Mouse (Mus musculus): ENCODE measurements around the gene Ass1.

Ass1 gene

GRCm38 (mm10) chr2:31484187-31484586, 14.2 kb downstream of the Ass1 start:
- DNase-seq (ENCODE audit: low spot score in 2 of 2), result peak; percentile 77

- no peak for DNase-seq (ENCODE audit: low spot score in 2 of 2)
Observed at GRCm38 (mm10) chr2:31489166-31489565, 19.2 kb downstream of the Ass1 start.

GRCm38 (mm10) chr2:31490556-31490955, 20.5 kb downstream of the Ass1 start:
- DNase-seq (ENCODE audit: low spot score in 2 of 2), result no peak

- no peak for DNase-seq (ENCODE audit: low spot score in 2 of 2)
Observed at GRCm38 (mm10) chr2:31492308-31492707, 22.3 kb downstream of the Ass1 start.

GRCm38 (mm10) chr2:31493243-31493642, 23.2 kb downstream of the Ass1 start:
- no peak for DNase-seq (ENCODE audit: low spot score in 2 of 2)

GRCm38 (mm10) chr2:31494315-31494714, 24.3 kb downstream of the Ass1 start:
- no peak for DNase-seq (ENCODE audit: low spot score in 2 of 2)

- DNase-seq (ENCODE audit: low spot score in 2 of 2), result no peak
Observed at GRCm38 (mm10) chr2:31495046-31495476, 25.1 kb downstream of the Ass1 start.

- peak; percentile 33 to 46 for DNase-seq (ENCODE audit: low spot score in 2 of 2)
Observed at GRCm38 (mm10) chr2:31496141-31496540, 26.1 kb downstream of the Ass1 start.

- peak; percentile 9 to 13 for DNase-seq (ENCODE audit: low spot score in 2 of 2)
Observed at GRCm38 (mm10) chr2:31497113-31497512, 27.1 kb downstream of the Ass1 start.

- peak; percentile 26 to 28 for DNase-seq (ENCODE audit: low spot score in 2 of 2)
Observed at GRCm38 (mm10) chr2:31497635-31498034, 27.6 kb downstream of the Ass1 start.

GRCm38 (mm10) chr2:31499327-31500291, 29.6 kb downstream of the Ass1 start:
- no peak for DNase-seq (ENCODE audit: low spot score in 2 of 2)

GRCm38 (mm10) chr2:31500292-31501204, 30.5 kb downstream of the Ass1 start:
- DNase-seq (ENCODE audit: low spot score in 2 of 2), result no peak

- DNase-seq (ENCODE audit: low spot score in 2 of 2), result no peak
Observed at GRCm38 (mm10) chr2:31501448-31502130, 31.6 kb downstream of the Ass1 start.

- no peak for DNase-seq (ENCODE audit: low spot score in 2 of 2)
Observed at GRCm38 (mm10) chr2:31502616-31503522, 32.9 kb downstream of the Ass1 start.

GRCm38 (mm10) chr2:31505472-31505871, 35.5 kb downstream of the Ass1 start:
- DNase-seq (ENCODE audit: low spot score in 2 of 2), result no peak

- no peak for DNase-seq (ENCODE audit: low spot score in 2 of 2)
Observed at GRCm38 (mm10) chr2:31508851-31509250, 38.8 kb downstream of the Ass1 start.

GRCm38 (mm10) chr2:31511316-31511715, 41.3 kb downstream of the Ass1 start:
- DNase-seq (ENCODE audit: low spot score in 2 of 2), result no peak

- DNase-seq (ENCODE audit: low spot score in 2 of 2), result no peak
Observed at GRCm38 (mm10) chr2:31516557-31516956, 46.5 kb downstream of the Ass1 start.

- no peak for DNase-seq (ENCODE audit: low spot score in 2 of 2)
Observed at GRCm38 (mm10) chr2:31521800-31522335, 51.9 kb downstream of the Ass1 start.

- DNase-seq (ENCODE audit: low spot score in 2 of 2), result no peak
Observed at GRCm38 (mm10) chr2:31524641-31525040, 54.6 kb downstream of the Ass1 start.
